Mouse (Mus musculus): ENCODE data around the gene Gm14325. TPM values are rescaled to one million over a fixed set of nuclear protein-coding genes. Genes with fewer than 3 reads are reported as not detected.
A peak's percentile ranks its signal among the peaks of the same experiment; 100 is the strongest.
"Not testable (repeated sequence)": the region's sequence is repeated elsewhere in the genome, so short reads cannot be mapped to it uniquely, and the experiment has no call there.

Gene Gm14325
- 7.2 and 10.6 TPM in 2 replicates for polyA plus RNA-seq (2015; fragmentation: Nextera tagmentation; extraction: Ambion mirVana)

DNA sequence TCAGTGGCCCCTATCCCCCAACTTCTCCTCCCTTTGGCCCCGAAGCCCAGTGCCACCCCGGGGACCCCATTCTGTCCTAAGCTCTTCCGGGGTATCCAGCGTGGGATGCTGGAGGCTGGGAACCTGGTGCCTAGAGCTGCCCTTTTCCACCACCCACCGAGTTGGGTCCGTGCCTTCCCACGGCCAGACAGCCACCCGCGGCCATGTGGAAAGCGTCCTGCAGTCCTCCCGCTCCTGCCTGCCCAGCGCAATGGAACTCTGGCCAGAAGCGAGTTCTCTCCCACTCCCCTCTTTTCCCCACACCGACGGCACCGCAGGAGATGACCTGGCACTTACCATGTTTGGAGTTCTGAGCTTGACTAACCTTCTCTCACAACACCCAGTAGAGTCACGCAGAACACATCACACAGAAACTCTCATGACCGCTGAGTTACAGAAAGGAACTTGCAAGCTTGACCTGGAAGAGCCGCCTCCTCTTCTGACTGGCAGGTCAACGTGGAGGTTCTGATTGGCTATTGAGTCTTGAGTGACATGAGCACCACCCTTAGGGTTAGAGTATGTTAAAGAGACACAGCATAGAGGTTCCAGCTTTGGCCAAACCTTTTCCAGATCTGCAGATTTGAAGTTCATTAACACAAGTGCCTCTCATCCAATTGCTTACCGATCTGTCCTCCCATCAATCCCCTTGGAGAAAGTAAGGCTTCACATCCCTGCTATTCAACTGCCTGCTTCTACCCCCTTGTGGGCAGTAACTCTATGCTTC is at the start of gene Gm14325:
Gm14325 (minus strand) TSS at position 436 of the 763 bp plus-strand sequence.
- not testable (repeated sequence) for H3K9me3 ChIP-seq (replicated peaks); H3K4me1 ChIP-seq (replicated peaks); H3K27ac ChIP-seq; H3K27me3 ChIP-seq; H3K36me3 ChIP-seq; ATAC-seq (ENCODE audit: low read depth)
- Histone ChIP-seq H3K4me3 (replicated peaks) (peak within 1 kb of the TSS; percentile 59), H3K9ac (peak within 1 kb of the TSS; percentile 51; the same call in 1 of the 2 replicates), H3K4me2 (peak within 1 kb of the TSS; percentile 53)
- under 1% methylated on average over 18 of the region's 21 CpGs for WGBS (ENCODE audit: insufficient replicate concordance)
- peak; percentile 63 for DNase-seq

DNA sequence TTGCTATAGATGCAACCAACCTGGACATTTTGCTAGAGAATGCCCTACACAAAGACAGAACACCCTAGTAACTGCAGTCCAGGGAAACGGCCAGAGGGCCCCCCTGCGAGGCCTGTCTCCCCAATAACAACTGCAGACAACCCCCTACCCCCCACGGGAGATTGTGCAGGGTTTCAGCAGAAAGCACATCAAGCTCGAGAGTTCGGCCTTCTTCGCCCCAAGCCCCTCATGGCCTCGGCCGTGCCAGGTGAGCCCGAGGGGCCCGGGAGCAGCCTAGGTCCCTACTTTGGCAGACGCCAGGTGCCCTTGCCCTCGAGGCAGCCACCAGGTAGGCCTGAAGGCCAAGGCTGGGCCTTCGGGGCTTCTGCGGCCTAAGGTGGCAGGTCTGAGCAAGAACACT is 47.6 kb upstream of the Gm14325 start:
- H3K4me3 ChIP-seq (replicated peaks); H3K4me2 ChIP-seq; H3K36me3 ChIP-seq; DNase-seq; H3K27ac ChIP-seq; H3K27me3 ChIP-seq; H3K9me3 ChIP-seq (replicated peaks); ATAC-seq (ENCODE audit: low read depth); H3K4me1 ChIP-seq (replicated peaks); H3K9ac ChIP-seq: not testable (repeated sequence)
- WGBS (ENCODE audit: insufficient replicate concordance) = 75% methylated on average over 13 of the region's 14 CpGs

DNA sequence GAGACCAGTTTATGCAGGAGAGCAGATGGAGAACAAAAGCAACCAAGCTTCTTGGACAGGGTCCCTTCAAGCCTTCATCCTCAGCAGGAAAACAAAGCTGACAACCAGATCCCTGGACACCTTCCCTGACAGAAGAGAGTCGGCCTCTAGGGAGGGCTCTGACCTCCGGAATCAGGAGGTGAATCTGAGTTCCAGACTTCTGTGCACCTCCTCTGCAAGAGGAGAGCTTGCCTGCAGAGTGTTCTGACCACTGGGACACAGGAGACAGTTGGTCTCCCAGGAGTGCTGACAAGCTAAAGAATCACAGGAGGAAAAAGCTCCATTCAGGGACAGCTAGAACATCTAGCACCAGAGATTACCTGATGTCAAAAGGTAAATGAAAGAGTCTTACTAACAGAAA is 22.1 kb upstream of the Gm14325 start:
- H3K36me3 ChIP-seq; H3K9me3 ChIP-seq (replicated peaks); H3K4me2 ChIP-seq; ATAC-seq (ENCODE audit: low read depth); H3K4me3 ChIP-seq (replicated peaks); H3K4me1 ChIP-seq (replicated peaks); H3K27me3 ChIP-seq; DNase-seq; H3K27ac ChIP-seq; H3K9ac ChIP-seq: not testable (repeated sequence)
- WGBS (ENCODE audit: insufficient replicate concordance) = 57% methylated on average over 2 of the region's 2 CpGs

DNA sequence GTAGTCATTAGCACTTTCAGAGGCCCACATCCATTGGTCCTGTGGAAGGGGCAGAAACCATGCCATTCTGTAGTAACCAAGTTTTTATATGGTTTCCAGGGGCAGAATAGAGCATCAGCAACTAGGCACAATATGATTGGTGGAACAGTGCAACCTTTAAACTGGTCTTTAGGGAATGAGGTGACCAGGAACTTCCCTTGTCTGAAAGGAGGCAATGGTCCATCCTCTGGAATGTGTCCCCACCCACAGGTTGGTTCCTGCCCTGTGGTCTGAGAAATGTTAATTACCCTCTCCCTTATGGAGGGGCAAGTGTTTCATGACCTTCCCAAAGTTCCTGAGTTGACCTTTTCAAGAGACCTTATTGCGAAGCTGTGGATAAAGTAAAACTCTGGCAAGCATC is 3.5 kb upstream of the Gm14325 start:
- H3K4me1 ChIP-seq (replicated peaks); H3K27ac ChIP-seq; DNase-seq; H3K9ac ChIP-seq; H3K4me2 ChIP-seq; H3K9me3 ChIP-seq (replicated peaks); H3K4me3 ChIP-seq (replicated peaks); H3K36me3 ChIP-seq; ATAC-seq (ENCODE audit: low read depth); H3K27me3 ChIP-seq: not testable (repeated sequence)
- WGBS (ENCODE audit: insufficient replicate concordance) = 53% methylated on average over 1 of the region's 1 CpGs

DNA sequence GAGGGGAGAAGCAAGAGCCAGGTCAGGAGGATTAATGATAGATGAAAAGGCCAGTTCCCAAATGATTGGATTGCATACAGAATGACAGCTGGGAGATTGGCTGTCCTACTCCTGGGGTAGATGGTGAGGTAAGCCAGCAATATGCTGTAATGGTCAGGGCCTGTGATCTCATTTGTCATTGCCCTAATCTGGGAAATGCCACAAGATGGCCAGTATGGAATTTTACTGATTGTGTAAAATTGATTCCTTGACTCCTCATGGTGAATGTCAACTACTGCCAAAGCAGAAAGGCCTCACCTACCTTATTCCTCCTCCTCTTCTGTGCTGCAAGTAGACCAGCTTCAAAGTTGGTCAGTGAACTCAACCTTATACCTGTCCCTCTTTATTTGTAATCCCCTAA is 3.4 kb downstream of the Gm14325 start:
- H3K27me3 ChIP-seq; H3K4me3 ChIP-seq (replicated peaks); DNase-seq; H3K9ac ChIP-seq; H3K9me3 ChIP-seq (replicated peaks); H3K36me3 ChIP-seq; H3K4me2 ChIP-seq; H3K27ac ChIP-seq; ATAC-seq (ENCODE audit: low read depth); H3K4me1 ChIP-seq (replicated peaks): not testable (repeated sequence)

GRCm38 (mm10) chr2:177835733-177836536 is 4.2 kb downstream of the Gm14325 start:
- DNase-seq; H3K36me3 ChIP-seq; H3K4me1 ChIP-seq (replicated peaks); H3K27ac ChIP-seq; ATAC-seq (ENCODE audit: low read depth); H3K9ac ChIP-seq; H3K4me2 ChIP-seq; H3K27me3 ChIP-seq; H3K9me3 ChIP-seq (replicated peaks); H3K4me3 ChIP-seq (replicated peaks): not testable (repeated sequence)
- WGBS (ENCODE audit: insufficient replicate concordance) = 77% methylated on average over 5 of the region's 5 CpGs

GRCm38 (mm10) chr2:177821952-177822351 is 18.2 kb downstream of the Gm14325 start:
- 36% methylated on average over 1 of the region's 5 CpGs for WGBS (ENCODE audit: insufficient replicate concordance)
- H3K4me1 ChIP-seq (replicated peaks); DNase-seq; H3K9me3 ChIP-seq (replicated peaks); H3K36me3 ChIP-seq; H3K4me2 ChIP-seq; ATAC-seq (ENCODE audit: low read depth); H3K4me3 ChIP-seq (replicated peaks); H3K27me3 ChIP-seq; H3K9ac ChIP-seq; H3K27ac ChIP-seq: not testable (repeated sequence)

DNA sequence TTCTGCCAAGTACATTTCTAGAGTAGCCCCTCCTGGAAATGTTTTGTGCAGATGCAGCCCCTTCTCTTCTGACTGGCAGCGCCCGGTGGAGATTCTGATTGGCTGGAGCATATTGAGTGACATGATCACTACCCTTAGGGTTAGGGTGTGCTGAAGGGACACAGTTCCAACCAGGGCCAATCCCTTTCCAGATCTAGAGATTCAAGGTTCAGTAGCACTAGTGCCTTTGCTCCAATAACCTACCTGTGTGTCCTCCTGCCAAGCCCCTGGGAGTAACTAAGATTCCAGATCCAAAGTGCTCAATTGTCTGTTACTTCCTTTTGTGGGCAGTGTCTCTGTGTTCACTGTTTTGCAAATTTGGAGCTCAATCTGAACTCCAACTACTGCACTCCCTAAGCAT is 34.0 kb downstream of the Gm14325 start:
- H3K4me1 ChIP-seq (replicated peaks); H3K27ac ChIP-seq; DNase-seq; H3K9me3 ChIP-seq (replicated peaks); H3K36me3 ChIP-seq; H3K27me3 ChIP-seq; H3K4me2 ChIP-seq; ATAC-seq (ENCODE audit: low read depth); H3K4me3 ChIP-seq (replicated peaks); H3K9ac ChIP-seq: not testable (repeated sequence)
- no CpG with 5 or more reads among the region's 2 CpGs for WGBS (ENCODE audit: insufficient replicate concordance)

DNA sequence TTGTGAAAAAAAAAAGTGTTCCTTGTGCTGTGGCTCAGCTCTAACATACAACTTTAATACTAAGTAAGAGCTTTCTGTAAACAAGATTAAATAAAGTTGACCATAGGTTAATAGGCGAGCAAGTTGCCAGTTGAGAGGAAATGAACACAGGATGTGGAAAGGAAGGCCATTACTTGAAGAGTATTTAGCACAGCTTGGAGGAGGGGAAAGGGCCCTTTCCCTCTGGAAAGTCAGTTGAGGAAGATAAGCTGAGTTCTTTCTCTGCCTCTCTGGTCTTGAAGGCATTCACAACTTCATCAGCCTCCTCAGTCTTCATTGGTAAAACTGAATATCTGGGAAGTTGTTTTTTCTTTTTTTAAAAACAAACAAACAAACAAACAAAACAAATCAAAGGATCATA is 52.8 kb downstream of the Gm14325 start:
- not testable (repeated sequence) for H3K4me1 ChIP-seq (replicated peaks); H3K4me3 ChIP-seq (replicated peaks); H3K4me2 ChIP-seq; H3K27me3 ChIP-seq; DNase-seq; ATAC-seq (ENCODE audit: low read depth); H3K27ac ChIP-seq; H3K9me3 ChIP-seq (replicated peaks); H3K9ac ChIP-seq; H3K36me3 ChIP-seq
- 11% methylated on average over 1 of the region's 1 CpGs for WGBS (ENCODE audit: insufficient replicate concordance)
